Mouse (Mus musculus) embryonic fibroblast, embryonic 13.5 days (primary cell): ENCODE measurements around the gene Mcm3ap. TPM values are rescaled to one million over a fixed set of nuclear protein-coding genes. Genes with fewer than 3 reads are reported as not detected.

Experiments
- H3K27ac ChIP-seq: 2 replicates; pipeline ENCODE4 v1.5.1; 2012; ENCODE audit warnings: low read length, control low read depth, inconsistent platforms; ENCODE audit not compliant: insufficient read depth
- H3K4me1 ChIP-seq: 2 replicates; pipeline ENCODE4 v1.6.1; 2011; ENCODE audit warnings: low read length; ENCODE audit not compliant: control insufficient read depth, insufficient read depth
- H3K4me3 ChIP-seq: 2 replicates; pipeline ENCODE4 v1.5.1; 2011; ENCODE audit warnings: mild to moderate bottlenecking, control low read depth, low read length; ENCODE audit not compliant: insufficient read depth
- CTCF ChIP-seq: IDR thresholded peaks from 2 replicates; pipeline ENCODE4 v1.5.1; 2011; ENCODE audit warnings: mild to moderate bottlenecking, control low read depth, low read length, moderate library complexity, borderline replicate concordance; ENCODE audit not compliant: insufficient read depth
- POLR2A ChIP-seq: IDR thresholded peaks from 2 replicates; pipeline ENCODE4 v1.6.1; 2011; ENCODE audit warnings: low read depth, mild to moderate bottlenecking, control low read depth, low read length, moderate library complexity
- polyA plus RNA-seq: library from polyadenylated mRNA; stranded (reverse); fragments of >200 nt; gene quantifications from 2 replicates; pipeline ENCODE4 v1.2.4, GENCODE M21; 2011; ENCODE audit warnings: low read depth; ENCODE audit not compliant: missing spikeins, insufficient read length

Mcm3ap gene
- polyA plus RNA-seq, 1 experiment = 35.4 TPM

DNA sequence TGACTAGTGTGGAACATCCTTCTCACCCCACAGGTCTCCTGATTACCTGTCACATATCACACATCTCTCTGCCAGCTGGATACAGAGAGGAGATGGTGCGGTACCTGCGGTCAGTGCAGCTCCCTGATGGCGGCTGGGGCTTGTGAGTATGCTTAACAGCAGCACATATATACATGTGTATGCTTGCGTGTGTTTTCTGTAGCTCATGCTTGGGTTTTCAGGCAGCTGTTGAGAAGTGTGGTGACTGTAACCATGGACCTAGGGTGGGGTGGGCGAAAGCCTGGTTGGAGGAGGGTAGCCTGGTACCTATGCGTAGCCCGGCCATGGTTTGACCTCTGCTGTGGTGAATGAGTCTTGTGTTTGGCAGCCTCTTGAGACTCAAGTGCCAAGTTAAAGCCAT is 66.8 kb downstream of the Mcm3ap start:
- H3K4me1 ChIP-seq = 0 out of 2 replicates have a peak, but pooled peaks cover 3% of the 10 kb centered on the region
- no peak overlapping the region for H3K4me3 ChIP-seq
- H3K27ac ChIP-seq = no peak overlapping the region
- TF ChIP-seq POLR2A = no peak
- no peak for TF ChIP-seq CTCF

GRCm38 (mm10) chr10:76537619-76538018 is 68.9 kb downstream of the Mcm3ap start:
- TF ChIP-seq CTCF (no peak), POLR2A (no peak)
- Histone ChIP-seq H3K27ac (no peak overlapping the region), H3K4me1 (0 out of 2 replicates have a peak, but pooled peaks cover 3% of the 10 kb centered on the region), H3K4me3 (no peak overlapping the region)

DNA sequence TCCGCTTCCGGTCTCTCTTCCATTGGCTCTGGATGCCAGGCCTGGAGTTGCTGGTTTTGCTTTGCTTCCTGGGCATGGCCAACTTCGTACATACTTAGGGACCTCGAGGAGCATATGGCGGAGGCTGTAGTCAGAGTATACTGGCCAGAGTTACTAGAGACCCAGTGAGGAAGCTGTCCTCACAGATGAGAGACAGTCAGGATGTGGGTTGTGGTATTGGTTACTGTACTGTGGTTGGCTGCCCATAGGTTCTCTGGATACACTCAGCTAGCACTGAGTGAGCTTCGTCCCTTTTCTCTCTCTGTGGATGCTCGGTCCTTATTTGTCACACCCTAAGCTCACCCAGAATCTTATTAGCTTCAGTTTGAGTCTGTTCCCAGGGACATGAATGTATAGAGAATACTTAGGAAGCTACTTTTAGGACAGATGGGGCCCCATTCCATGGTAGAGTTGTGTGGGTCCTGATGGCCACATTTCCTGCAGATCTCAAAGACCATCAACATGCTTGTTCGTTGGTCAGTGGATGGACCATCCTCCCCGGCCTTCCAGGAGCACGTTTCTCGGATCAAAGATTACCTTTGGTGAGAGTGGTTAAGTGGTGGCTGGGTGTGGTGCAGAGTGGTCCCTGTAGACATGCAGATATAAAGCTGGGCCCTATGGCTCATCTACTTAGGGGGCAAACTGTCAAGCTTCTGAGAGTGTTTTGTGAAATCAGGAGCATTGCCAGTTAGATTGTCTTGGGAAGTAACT is 72.8 kb downstream of the Mcm3ap start:
- Histone ChIP-seq H3K4me3 (no peak overlapping the region), H3K27ac (no peak overlapping the region), H3K4me1 (0 out of 2 replicates have a peak, but pooled peaks cover 3% of the 10 kb centered on the region)
- no peak for TF ChIP-seq POLR2A
- no peak for TF ChIP-seq CTCF

DNA sequence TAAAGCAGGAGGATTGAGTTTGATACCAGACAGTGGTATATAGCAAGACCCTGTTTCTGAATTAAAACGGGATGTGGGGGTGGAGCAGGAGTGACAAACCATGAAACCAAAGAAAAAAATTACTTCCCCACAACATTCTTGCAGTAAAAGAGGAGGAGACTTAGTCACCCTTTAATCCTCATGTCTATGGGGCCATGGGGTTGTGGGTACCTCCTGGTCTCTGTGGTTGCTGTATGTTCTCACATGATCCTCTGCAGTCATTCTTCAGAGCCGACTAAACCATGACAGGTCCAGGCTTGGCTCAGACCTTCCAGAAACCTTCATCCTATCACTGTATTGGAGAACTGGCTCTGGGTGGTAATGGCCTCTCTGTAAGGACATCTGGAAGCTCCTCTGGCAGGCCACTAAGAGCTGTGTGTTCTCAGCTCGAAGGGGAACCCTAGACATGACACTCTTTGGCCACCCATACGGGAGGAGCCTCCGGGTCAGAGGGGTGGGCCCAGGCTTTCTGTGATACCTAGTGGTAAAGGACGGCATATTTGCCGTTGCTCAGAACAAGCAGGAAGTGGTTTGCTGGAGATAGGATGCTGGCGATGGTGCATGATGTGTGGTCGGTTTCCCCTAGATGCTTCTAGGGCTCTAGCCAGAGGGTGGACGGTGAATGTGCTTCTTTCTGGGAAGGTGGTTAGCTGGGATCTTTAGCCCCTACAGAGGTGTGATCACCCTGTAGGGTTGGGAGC is 74.1 kb downstream of the Mcm3ap start:
- no peaks in the 10 kb centered on the region for H3K4me1 ChIP-seq
- TF ChIP-seq CTCF (no peak), POLR2A (no peak)
- H3K4me3 ChIP-seq = no peak overlapping the region
- H3K27ac ChIP-seq = 0 out of 2 replicates have a peak overlapping the region, but pooled peaks have one; percentile 2

GRCm38 (mm10) chr10:76546566-76546965 is 77.8 kb downstream of the Mcm3ap start:
- Histone ChIP-seq H3K4me1 (no peaks in the 10 kb centered on the region), H3K4me3 (no peak overlapping the region), H3K27ac (no peak overlapping the region)
- no peak for TF ChIP-seq CTCF
- no peak for TF ChIP-seq POLR2A

DNA sequence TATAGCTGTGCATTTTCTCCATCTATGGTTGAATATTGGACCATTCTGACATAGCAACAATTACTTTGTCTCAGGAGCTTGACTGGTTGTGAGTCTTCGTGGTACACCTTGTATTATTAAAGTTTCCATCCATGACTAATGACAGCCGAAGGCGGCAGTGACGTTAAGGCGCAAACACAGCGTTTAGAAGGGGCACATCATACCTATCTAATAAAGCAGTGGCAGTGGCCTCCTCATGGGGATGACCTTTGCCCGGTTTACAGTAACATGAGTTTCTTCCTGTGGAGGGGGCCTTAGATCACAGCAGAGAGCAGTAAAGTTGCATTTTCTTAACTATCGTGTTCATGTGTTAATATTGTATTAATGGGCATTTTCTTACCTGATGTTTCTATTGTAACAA is 79.5 kb downstream of the Mcm3ap start:
- Histone ChIP-seq H3K4me3 (no peak overlapping the region), H3K4me1 (no peaks in the 10 kb centered on the region), H3K27ac (no peak overlapping the region)
- TF ChIP-seq POLR2A (no peak), CTCF (no peak)

- peak; percentile 35; the same call in 1 of the 2 replicates for TF ChIP-seq CTCF
- no peak for TF ChIP-seq POLR2A
- H3K4me1 ChIP-seq = no peaks in the 10 kb centered on the region
- no peak overlapping the region for H3K27ac ChIP-seq
- H3K4me3 ChIP-seq = no peak overlapping the region
Measured at GRCm38 (mm10) chr10:76550458-76550857, 81.7 kb downstream of the Mcm3ap start.

GRCm38 (mm10) chr10:76551556-76551955 is 82.8 kb downstream of the Mcm3ap start:
- Histone ChIP-seq H3K4me3 (no peak overlapping the region), H3K4me1 (no peaks in the 10 kb centered on the region), H3K27ac (no peak overlapping the region)
- no peak for TF ChIP-seq POLR2A
- no peak for TF ChIP-seq CTCF

DNA sequence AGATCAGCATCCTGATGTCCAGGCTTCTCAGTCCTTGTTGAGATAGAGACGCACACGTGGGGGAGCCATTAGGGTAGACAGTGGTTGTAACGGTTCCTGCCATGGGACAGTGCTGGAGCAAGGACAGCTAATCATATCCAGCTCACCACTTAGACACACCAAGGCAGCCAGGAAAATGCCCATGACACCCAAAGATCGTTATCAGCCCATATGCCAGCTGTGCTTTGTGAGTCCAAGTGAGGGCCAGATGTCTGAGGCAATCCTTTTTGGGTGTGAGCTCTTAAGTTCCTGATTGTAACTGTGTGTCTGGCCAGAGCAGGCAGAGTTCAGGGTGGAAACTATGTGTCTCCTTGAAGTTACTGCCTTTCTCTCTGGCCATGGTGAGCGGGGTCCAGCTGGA is 85.3 kb downstream of the Mcm3ap start:
- H3K4me3 ChIP-seq = no peak overlapping the region
- no peaks in the 10 kb centered on the region for H3K4me1 ChIP-seq
- TF ChIP-seq CTCF (no peak), POLR2A (no peak)
- H3K27ac ChIP-seq = no peak overlapping the region

GRCm38 (mm10) chr10:76561972-76562371 is 93.2 kb downstream of the Mcm3ap start, which contains the start of gene Spatc1l:
Gene Spatc1l, plus strand, starts transcription at chr10:76562272.
- H3K27ac ChIP-seq = no peak within 1 kb of the TSS
- H3K4me1 ChIP-seq = no peaks in the 10 kb centered on the region
- H3K4me3 ChIP-seq = no peak within 1 kb of the TSS
- TF ChIP-seq POLR2A (no peak), CTCF (no peak)

Other genes with a start within 250 kb of the Mcm3ap start
- 32.2 and 33.9 TPM in 2 replicates for gene Prmt2, start 231.1 kb upstream of the Mcm3ap start, polyA plus RNA-seq
- gene S100b, start 215.1 kb upstream of the Mcm3ap start, polyA plus RNA-seq = 0.35 TPM in 1 of 2 replicates, not detected in the other
- gene Dip2a, start 123.6 kb upstream of the Mcm3ap start, polyA plus RNA-seq = 28.2 and 30.9 TPM in 2 replicates
- gene AC141477.1, start 28.5 kb upstream of the Mcm3ap start, polyA plus RNA-seq = 10.1 and 16.2 TPM in 2 replicates
- gene Pcnt, start 26.1 kb upstream of the Mcm3ap start, polyA plus RNA-seq = 13.0 and 15.5 TPM in 2 replicates
- gene 2610028H24Rik, start 19.8 kb upstream of the Mcm3ap start, polyA plus RNA-seq = not detected in 2 replicates
- 1.9 and 2.4 TPM in 2 replicates for gene Ybey, start 187 bp downstream of the Mcm3ap start, polyA plus RNA-seq
- 32.8 and 34.0 TPM in 2 replicates for gene Lss, start 62.7 kb downstream of the Mcm3ap start, polyA plus RNA-seq
- not detected in 2 replicates for gene Spatc1l, start 93.3 kb downstream of the Mcm3ap start, polyA plus RNA-seq
- not detected in 2 replicates for gene Ftcd, start 106.7 kb downstream of the Mcm3ap start, polyA plus RNA-seq
- 476 and 628 TPM in 2 replicates for gene Col6a2, start 154.7 kb downstream of the Mcm3ap start, polyA plus RNA-seq